Mouse (Mus musculus): Measurements from ENCODE around the gene S1pr4. TPM values are rescaled to one million over a fixed set of nuclear protein-coding genes. Genes with fewer than 3 reads are reported as not detected.

The S1pr4 gene
- polyA plus RNA-seq, 1 experiment from 2014 or later = 1.7 TPM

- Histone ChIP-seq H3K4me2 (replicated peaks; ENCODE audit: low read depth, low read length) (no peak overlapping the region), H3K36me3 (ENCODE audit: insufficient read depth, low read length) (peaks cover 41% of the 10 kb centered on the region), H3K4me1 (ENCODE audit: insufficient read depth, low read length) (peaks cover 5% of the 10 kb centered on the region; the same call in 1 of the 2 replicates), H3K27ac (ENCODE audit: low read length) (no peak overlapping the region), H3K4me3 (ENCODE audit: low read length) (no peak overlapping the region), H3K27me3 (ENCODE audit: insufficient read depth, low read length) (peaks cover 20% of the 10 kb centered on the region), H3K9me3 (ENCODE audit: low read length) (no peaks in the 10 kb centered on the region; the same call in 1 of the 2 replicates), H3K9ac (replicated peaks; ENCODE audit: low read length) (no peak overlapping the region)
- no peak for ATAC-seq (ENCODE audit: low FRiP score, low TSS enrichment)
- WGBS = 70% methylated on average over 7 of the region's 7 CpGs
Measured at GRCm38 (mm10) chr10:81485479-81486018, 14.4 kb downstream of the S1pr4 start.

GRCm38 (mm10) chr10:81485060-81485449, 14.9 kb downstream of the S1pr4 start:
- Histone ChIP-seq H3K9ac (replicated peaks; ENCODE audit: low read length) (no peak overlapping the region), H3K4me3 (ENCODE audit: low read length) (no peak overlapping the region), H3K27me3 (ENCODE audit: insufficient read depth, low read length) (peaks cover 20% of the 10 kb centered on the region), H3K4me2 (replicated peaks; ENCODE audit: low read depth, low read length) (no peak overlapping the region), H3K36me3 (ENCODE audit: insufficient read depth, low read length) (peaks cover 36% of the 10 kb centered on the region), H3K4me1 (ENCODE audit: insufficient read depth, low read length) (peaks cover 5% of the 10 kb centered on the region; the same call in 1 of the 2 replicates), H3K9me3 (ENCODE audit: low read length) (no peaks in the 10 kb centered on the region; the same call in 1 of the 2 replicates), H3K27ac (ENCODE audit: low read length) (no peak overlapping the region)
- ATAC-seq (ENCODE audit: low FRiP score, low TSS enrichment) = no peak
- WGBS = 15% methylated on average over 2 of the region's 2 CpGs

- Histone ChIP-seq H3K9me3 (ENCODE audit: low read length) (no peaks in the 10 kb centered on the region; the same call in 1 of the 2 replicates), H3K4me3 (ENCODE audit: low read length) (no peak overlapping the region), H3K27ac (ENCODE audit: low read length) (no peak overlapping the region), H3K4me1 (ENCODE audit: insufficient read depth, low read length) (peaks cover 5% of the 10 kb centered on the region; the same call in 1 of the 2 replicates), H3K27me3 (ENCODE audit: insufficient read depth, low read length) (peaks cover 22% of the 10 kb centered on the region), H3K4me2 (replicated peaks; ENCODE audit: low read depth, low read length) (no peak overlapping the region), H3K36me3 (ENCODE audit: insufficient read depth, low read length) (peaks cover 31% of the 10 kb centered on the region), H3K9ac (replicated peaks; ENCODE audit: low read length) (no peak overlapping the region)
- WGBS = 61% methylated on average over 6 of the region's 6 CpGs
- ATAC-seq (ENCODE audit: low FRiP score, low TSS enrichment) = no peak
Measured at GRCm38 (mm10) chr10:81484441-81485059, 15.4 kb downstream of the S1pr4 start.

GRCm38 (mm10) chr10:81483983-81484382, 15.9 kb downstream of the S1pr4 start:
- no peak overlapping the region for H3K4me2 ChIP-seq (replicated peaks; ENCODE audit: low read depth, low read length)
- no peaks in the 10 kb centered on the region; the same call in 1 of the 2 replicates for H3K9me3 ChIP-seq (ENCODE audit: low read length)
- no peak overlapping the region for H3K4me3 ChIP-seq (ENCODE audit: low read length)
- no peak for ATAC-seq (ENCODE audit: low FRiP score, low TSS enrichment)
- H3K36me3 ChIP-seq (ENCODE audit: insufficient read depth, low read length) = peaks cover 27% of the 10 kb centered on the region
- WGBS = 15% methylated on average over 9 of the region's 9 CpGs
- no peak overlapping the region for H3K9ac ChIP-seq (replicated peaks; ENCODE audit: low read length)
- H3K4me1 ChIP-seq (ENCODE audit: insufficient read depth, low read length) = peaks cover 5% of the 10 kb centered on the region; the same call in 1 of the 2 replicates
- peaks cover 22% of the 10 kb centered on the region for H3K27me3 ChIP-seq (ENCODE audit: insufficient read depth, low read length)
- no peak overlapping the region for H3K27ac ChIP-seq (ENCODE audit: low read length)

- under 1% methylated on average over 35 of the region's 36 CpGs for WGBS
- ATAC-seq (ENCODE audit: low FRiP score, low TSS enrichment) = peak; percentile 44; the same call in 1 of the 2 replicates
Measured at GRCm38 (mm10) chr10:81482533-81482889, 17.4 kb downstream of the S1pr4 start, which contains the start of gene Celf5. Gene Celf5 (minus strand): TSS chr10:81482709.

GRCm38 (mm10) chr10:81481605-81482532, 18.1 kb downstream of the S1pr4 start:
- H3K27me3 ChIP-seq (ENCODE audit: insufficient read depth, low read length) = peaks cover 26% of the 10 kb centered on the region
- WGBS = under 1% methylated on average over 33 of the region's 35 CpGs
- 0 out of 2 replicates have a peak, but pooled peaks have one; percentile 2 for ATAC-seq (ENCODE audit: low FRiP score, low TSS enrichment)
- H3K36me3 ChIP-seq (ENCODE audit: insufficient read depth, low read length) = peaks cover 6% of the 10 kb centered on the region; the same call in 1 of the 2 replicates
- H3K9ac ChIP-seq (replicated peaks; ENCODE audit: low read length) = peak overlapping the region; percentile 58
- H3K4me2 ChIP-seq (replicated peaks; ENCODE audit: low read depth, low read length) = peak overlapping the region; percentile 79
- peaks cover 5% of the 10 kb centered on the region; the same call in 1 of the 2 replicates for H3K4me1 ChIP-seq (ENCODE audit: insufficient read depth, low read length)
- no peaks in the 10 kb centered on the region; the same call in 1 of the 2 replicates for H3K9me3 ChIP-seq (ENCODE audit: low read length)
- no peak overlapping the region for H3K27ac ChIP-seq (ENCODE audit: low read length)
- peak overlapping the region; percentile 49 for H3K4me3 ChIP-seq (ENCODE audit: low read length)

More at GRCm38 (mm10) chr10:81482533-81482889, 17.4 kb downstream of the S1pr4 start, which contains the start of gene Celf5:
- Histone ChIP-seq H3K36me3 (ENCODE audit: insufficient read depth, low read length) (peaks cover 13% of the 10 kb centered on the region), H3K27ac (ENCODE audit: low read length) (no peak within 1 kb of the TSS), H3K27me3 (ENCODE audit: insufficient read depth, low read length) (peaks cover 22% of the 10 kb centered on the region), H3K9me3 (ENCODE audit: low read length) (no peaks in the 10 kb centered on the region; the same call in 1 of the 2 replicates), H3K4me1 (ENCODE audit: insufficient read depth, low read length) (peaks cover 5% of the 10 kb centered on the region; the same call in 1 of the 2 replicates), H3K4me2 (replicated peaks; ENCODE audit: low read depth, low read length) (peak within 1 kb of the TSS; percentile 79), H3K9ac (replicated peaks; ENCODE audit: low read length) (peak within 1 kb of the TSS; percentile 58), H3K4me3 (ENCODE audit: low read length) (peak within 1 kb of the TSS; percentile 49)

- WGBS = 76% methylated on average over 10 of the region's 10 CpGs
- no peaks in the 10 kb centered on the region for H3K9me3 ChIP-seq (ENCODE audit: low read length)
- H3K36me3 ChIP-seq (ENCODE audit: insufficient read depth, low read length) = no peaks in the 10 kb centered on the region
- H3K4me2 ChIP-seq (replicated peaks; ENCODE audit: low read depth, low read length) = no peak overlapping the region
- ATAC-seq (ENCODE audit: low FRiP score, low TSS enrichment) = no peak
- H3K27me3 ChIP-seq (ENCODE audit: insufficient read depth, low read length) = peaks cover 55% of the 10 kb centered on the region
- H3K9ac ChIP-seq (replicated peaks; ENCODE audit: low read length) = no peak overlapping the region
- H3K4me3 ChIP-seq (ENCODE audit: low read length) = no peak overlapping the region
- H3K4me1 ChIP-seq (ENCODE audit: insufficient read depth, low read length) = 0 out of 2 replicates have a peak, but pooled peaks cover 3% of the 10 kb centered on the region
- H3K27ac ChIP-seq (ENCODE audit: low read length) = no peak overlapping the region
Measured at GRCm38 (mm10) chr10:81474461-81474860, 25.5 kb downstream of the S1pr4 start.

GRCm38 (mm10) chr10:81473003-81473451, 26.9 kb downstream of the S1pr4 start:
- H3K4me1 ChIP-seq (ENCODE audit: insufficient read depth, low read length) = 0 out of 2 replicates have a peak, but pooled peaks cover 3% of the 10 kb centered on the region
- no peaks in the 10 kb centered on the region for H3K9me3 ChIP-seq (ENCODE audit: low read length)
- peaks cover 55% of the 10 kb centered on the region for H3K27me3 ChIP-seq (ENCODE audit: insufficient read depth, low read length)
- WGBS = 3% methylated on average over 22 of the region's 22 CpGs
- H3K27ac ChIP-seq (ENCODE audit: low read length) = no peak overlapping the region
- H3K9ac ChIP-seq (replicated peaks; ENCODE audit: low read length) = no peak overlapping the region
- H3K4me2 ChIP-seq (replicated peaks; ENCODE audit: low read depth, low read length) = no peak overlapping the region
- H3K36me3 ChIP-seq (ENCODE audit: insufficient read depth, low read length) = no peaks in the 10 kb centered on the region
- no peak for ATAC-seq (ENCODE audit: low FRiP score, low TSS enrichment)
- H3K4me3 ChIP-seq (ENCODE audit: low read length) = no peak overlapping the region

GRCm38 (mm10) chr10:81472403-81473002, 27.4 kb downstream of the S1pr4 start:
- WGBS = 7% methylated on average over 11 of the region's 18 CpGs
- Histone ChIP-seq H3K27ac (ENCODE audit: low read length) (no peak overlapping the region), H3K9me3 (ENCODE audit: low read length) (no peaks in the 10 kb centered on the region), H3K4me1 (ENCODE audit: insufficient read depth, low read length) (0 out of 2 replicates have a peak, but pooled peaks cover 3% of the 10 kb centered on the region), H3K4me2 (replicated peaks; ENCODE audit: low read depth, low read length) (no peak overlapping the region), H3K4me3 (ENCODE audit: low read length) (no peak overlapping the region), H3K9ac (replicated peaks; ENCODE audit: low read length) (no peak overlapping the region), H3K36me3 (ENCODE audit: insufficient read depth, low read length) (no peaks in the 10 kb centered on the region), H3K27me3 (ENCODE audit: insufficient read depth, low read length) (peaks cover 55% of the 10 kb centered on the region)
- ATAC-seq (ENCODE audit: low FRiP score, low TSS enrichment) = no peak

Measured in kidney, embryonic 16.5 days (tissue).